Mouse (Mus musculus): ENCODE data around the gene Zfp658. TPM values are rescaled to one million over a fixed set of nuclear protein-coding genes. Genes with fewer than 3 reads are reported as not detected.

The Zfp658 gene
- polyA plus RNA-seq (2014; fragmentation: Nextera tagmentation; extraction: Ambion mirVana) = 7.7 and 8.9 TPM in 2 replicates

DNA sequence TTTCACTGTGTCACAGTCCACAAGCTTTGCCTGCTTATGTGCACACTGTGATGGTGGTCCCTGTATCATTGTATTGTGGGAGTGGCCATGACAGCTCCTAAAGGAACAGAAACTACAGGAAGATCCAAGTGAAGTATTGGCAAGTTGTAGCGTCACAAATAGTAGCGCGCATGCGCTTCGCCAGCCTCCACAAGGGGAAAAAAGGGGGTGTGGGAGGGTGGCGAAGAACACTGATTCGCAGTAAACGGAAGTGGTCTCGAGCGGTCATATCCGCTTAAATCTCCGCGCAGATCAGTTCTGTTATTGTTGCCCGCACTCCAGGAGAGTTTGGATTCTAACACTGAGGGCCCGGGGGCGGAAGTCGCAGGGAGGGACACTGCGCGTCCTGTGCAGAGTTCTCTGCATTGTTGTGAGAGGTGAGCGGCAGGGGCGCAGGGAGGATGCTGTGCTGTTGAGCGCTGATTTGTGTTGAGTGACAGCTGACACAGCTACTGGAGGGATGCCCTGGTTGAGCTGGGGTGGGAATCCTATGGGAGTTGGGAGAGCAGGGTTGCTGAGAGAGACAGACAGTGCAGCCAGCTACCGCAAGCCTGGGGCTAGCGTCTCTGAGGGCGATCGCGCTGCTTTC lies at the start of gene Zfp658:
Gene Zfp658 (plus strand): TSS at position 251 of the 628 bp plus-strand sequence.
- Histone ChIP-seq H3K27me3 (ENCODE audit: control insufficient read depth, insufficient read depth, low read length) (no peaks in the 10 kb centered on the region), H3K4me1 (ENCODE audit: control insufficient read depth, insufficient read depth, low read length) (peaks cover 5% of the 10 kb centered on the region; the same call in 1 of the 2 replicates), H3K9me3 (ENCODE audit: control insufficient read depth, low read length) (no peaks in the 10 kb centered on the region), H3K27ac (ENCODE audit: low read depth, low read length) (peak within 1 kb of the TSS; percentile 69), H3K4me2 (ENCODE audit: low read depth) (peak within 1 kb of the TSS; percentile 53), H3K4me3 (ENCODE audit: low read depth, low read length) (peak within 1 kb of the TSS; percentile 61), H3K9ac (ENCODE audit: low read length) (peak within 1 kb of the TSS; percentile 68), H3K36me3 (ENCODE audit: control insufficient read depth, insufficient read depth, low read length) (no peaks in the 10 kb centered on the region)
- ATAC-seq (ENCODE audit: insufficient read depth, low FRiP score, low TSS enrichment) = peak; percentile 89
- peak; percentile 92 for DNase-seq (ENCODE audit: low spot score)
- WGBS = under 1% methylated on average over 27 of the region's 27 CpGs

DNA sequence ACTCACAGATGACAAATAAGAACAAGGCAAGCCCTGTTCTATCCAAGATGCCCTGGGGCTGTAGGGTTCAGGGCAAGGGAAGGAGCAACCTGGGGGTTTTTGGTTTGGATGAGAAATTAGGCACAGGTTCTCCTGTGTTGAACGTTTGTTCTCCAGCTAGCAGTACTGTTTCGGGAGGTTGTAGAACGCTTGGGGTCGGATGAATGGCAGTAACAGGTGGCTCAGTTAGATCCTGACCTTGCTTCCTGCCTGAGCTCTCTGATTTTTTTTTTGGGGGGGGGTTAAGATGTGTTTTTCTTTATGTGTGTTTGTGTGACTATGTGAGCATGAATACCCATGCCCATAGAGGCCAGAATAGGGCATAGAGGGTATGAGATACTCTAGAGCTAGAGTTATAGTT lies 49.5 kb upstream of the Zfp658 start:
- no peaks in the 10 kb centered on the region for H3K27me3 ChIP-seq (ENCODE audit: control insufficient read depth, insufficient read depth, low read length)
- no peaks in the 10 kb centered on the region for H3K4me1 ChIP-seq (ENCODE audit: control insufficient read depth, insufficient read depth, low read length)
- no peak overlapping the region for H3K27ac ChIP-seq (ENCODE audit: low read depth, low read length)
- no peak overlapping the region for H3K9ac ChIP-seq (ENCODE audit: low read length)
- ATAC-seq (ENCODE audit: insufficient read depth, low FRiP score, low TSS enrichment) (no peak), DNase-seq (ENCODE audit: low spot score) (no peak)
- no peaks in the 10 kb centered on the region for H3K36me3 ChIP-seq (ENCODE audit: control insufficient read depth, insufficient read depth, low read length)
- WGBS = 67% methylated on average over 4 of the region's 4 CpGs
- H3K9me3 ChIP-seq (ENCODE audit: control insufficient read depth, low read length) = no peaks in the 10 kb centered on the region
- no peak overlapping the region for H3K4me3 ChIP-seq (ENCODE audit: low read depth, low read length)
- H3K4me2 ChIP-seq (ENCODE audit: low read depth) = no peak overlapping the region

DNA sequence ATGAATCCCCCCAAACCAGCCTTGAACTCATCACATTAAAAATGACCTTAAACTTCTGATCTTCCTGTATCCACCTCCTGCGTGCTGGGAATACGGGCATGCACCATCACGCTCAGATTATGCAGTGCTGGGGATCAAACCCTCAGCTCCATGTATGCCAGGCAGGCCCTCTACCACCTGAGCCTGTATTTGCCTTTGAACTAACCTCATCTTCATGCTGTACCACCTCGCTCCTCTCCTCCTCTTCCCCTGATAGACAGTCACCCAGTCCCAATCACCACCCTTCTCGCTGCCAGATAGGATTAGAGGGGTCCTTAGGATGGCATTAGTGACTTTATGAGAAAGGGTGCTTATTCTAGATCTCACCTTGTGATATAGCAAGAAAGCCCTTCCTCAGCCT lies 47.0 kb upstream of the Zfp658 start:
- no peaks in the 10 kb centered on the region for H3K36me3 ChIP-seq (ENCODE audit: control insufficient read depth, insufficient read depth, low read length)
- WGBS = 87% methylated on average over 5 of the region's 5 CpGs
- H3K27ac ChIP-seq (ENCODE audit: low read depth, low read length) = no peak overlapping the region
- ATAC-seq (ENCODE audit: insufficient read depth, low FRiP score, low TSS enrichment) = no peak
- H3K4me3 ChIP-seq (ENCODE audit: low read depth, low read length) = no peak overlapping the region
- H3K27me3 ChIP-seq (ENCODE audit: control insufficient read depth, insufficient read depth, low read length) = no peaks in the 10 kb centered on the region
- no peak for DNase-seq (ENCODE audit: low spot score)
- H3K9ac ChIP-seq (ENCODE audit: low read length) = no peak overlapping the region
- no peak overlapping the region for H3K4me2 ChIP-seq (ENCODE audit: low read depth)
- no peaks in the 10 kb centered on the region for H3K9me3 ChIP-seq (ENCODE audit: control insufficient read depth, low read length)
- no peaks in the 10 kb centered on the region for H3K4me1 ChIP-seq (ENCODE audit: control insufficient read depth, insufficient read depth, low read length)

DNA sequence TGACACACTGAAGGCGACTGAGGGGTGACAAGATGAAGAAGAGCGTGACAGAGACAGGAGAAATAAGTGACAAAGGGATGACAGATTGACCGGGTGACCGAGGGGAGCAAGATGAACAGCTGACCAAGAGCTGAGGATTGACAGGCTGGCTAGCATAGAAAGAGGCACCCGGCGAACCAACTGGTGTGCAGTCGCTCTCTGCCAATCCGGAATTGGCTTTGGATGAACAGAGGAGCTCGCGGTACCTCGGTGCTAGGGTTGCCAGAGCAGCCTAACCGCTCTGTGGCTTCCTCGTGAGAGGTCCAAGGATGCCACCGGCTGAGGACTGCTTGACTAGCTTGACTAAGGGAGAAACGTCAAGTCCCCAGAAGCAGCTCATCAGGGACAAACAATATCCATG lies 43.7 kb upstream of the Zfp658 start:
- whole genome bisulfite sequencing = 90% methylated on average over 15 of the region's 15 CpGs
- Histone ChIP-seq H3K4me3 (ENCODE audit: low read depth, low read length) (no peak overlapping the region), H3K27ac (ENCODE audit: low read depth, low read length) (no peak overlapping the region), H3K4me2 (ENCODE audit: low read depth) (no peak overlapping the region), H3K9me3 (ENCODE audit: control insufficient read depth, low read length) (no peaks in the 10 kb centered on the region), H3K36me3 (ENCODE audit: control insufficient read depth, insufficient read depth, low read length) (no peaks in the 10 kb centered on the region), H3K27me3 (ENCODE audit: control insufficient read depth, insufficient read depth, low read length) (no peaks in the 10 kb centered on the region), H3K4me1 (ENCODE audit: control insufficient read depth, insufficient read depth, low read length) (no peaks in the 10 kb centered on the region), H3K9ac (ENCODE audit: low read length) (no peak overlapping the region)
- ATAC-seq (ENCODE audit: insufficient read depth, low FRiP score, low TSS enrichment) (no peak), DNase-seq (ENCODE audit: low spot score) (no peak)

DNA sequence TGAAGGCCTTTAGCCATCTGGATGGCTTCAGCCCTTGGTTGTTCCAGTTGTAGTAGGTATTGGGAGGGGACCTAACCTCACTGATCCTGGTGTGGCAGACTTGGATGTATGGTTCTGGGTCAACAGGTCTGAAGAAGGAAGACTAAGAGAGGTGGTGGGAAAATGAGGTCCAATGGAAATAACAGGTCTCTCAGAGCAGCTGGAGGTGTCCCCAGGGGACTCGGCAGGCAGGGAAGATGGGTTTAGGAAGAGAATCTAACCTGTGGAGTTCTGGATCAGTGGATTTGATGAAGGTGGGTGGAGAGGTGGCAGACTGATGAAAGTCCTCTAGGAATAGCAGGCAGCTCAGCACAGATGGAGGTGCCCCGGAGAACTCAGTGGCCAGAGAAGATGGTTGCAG lies 39.3 kb upstream of the Zfp658 start:
- WGBS = 81% methylated on average over 2 of the region's 2 CpGs
- Histone ChIP-seq H3K27me3 (ENCODE audit: control insufficient read depth, insufficient read depth, low read length) (no peaks in the 10 kb centered on the region), H3K9ac (ENCODE audit: low read length) (no peak overlapping the region), H3K36me3 (ENCODE audit: control insufficient read depth, insufficient read depth, low read length) (no peaks in the 10 kb centered on the region), H3K27ac (ENCODE audit: low read depth, low read length) (no peak overlapping the region), H3K4me2 (ENCODE audit: low read depth) (no peak overlapping the region), H3K9me3 (ENCODE audit: control insufficient read depth, low read length) (no peaks in the 10 kb centered on the region), H3K4me3 (ENCODE audit: low read depth, low read length) (no peak overlapping the region), H3K4me1 (ENCODE audit: control insufficient read depth, insufficient read depth, low read length) (no peaks in the 10 kb centered on the region)
- ATAC-seq (ENCODE audit: insufficient read depth, low FRiP score, low TSS enrichment) (no peak), DNase-seq (ENCODE audit: low spot score) (no peak)

DNA sequence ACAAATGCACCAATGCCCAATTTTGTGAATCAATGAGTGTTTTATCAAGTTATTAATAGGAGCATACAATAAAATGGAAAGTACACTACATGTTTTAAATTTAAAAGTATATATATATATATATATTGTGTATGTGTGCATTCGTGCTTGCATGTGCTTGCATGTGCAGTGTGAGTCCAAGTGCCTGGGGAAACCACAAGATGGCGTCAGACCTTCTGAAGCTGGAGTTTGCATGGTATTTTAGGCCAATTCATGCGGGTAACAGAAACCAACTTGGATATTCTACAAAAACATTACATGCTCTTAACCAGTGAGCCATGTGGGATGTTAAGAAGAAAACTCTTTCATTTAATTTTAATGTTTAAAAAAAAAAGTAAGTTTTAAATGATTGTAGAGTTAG lies 36.7 kb upstream of the Zfp658 start:
- Histone ChIP-seq H3K27ac (ENCODE audit: low read depth, low read length) (no peak overlapping the region), H3K36me3 (ENCODE audit: control insufficient read depth, insufficient read depth, low read length) (no peaks in the 10 kb centered on the region), H3K4me3 (ENCODE audit: low read depth, low read length) (no peak overlapping the region), H3K4me1 (ENCODE audit: control insufficient read depth, insufficient read depth, low read length) (no peaks in the 10 kb centered on the region), H3K9me3 (ENCODE audit: control insufficient read depth, low read length) (no peaks in the 10 kb centered on the region), H3K9ac (ENCODE audit: low read length) (no peak overlapping the region), H3K27me3 (ENCODE audit: control insufficient read depth, insufficient read depth, low read length) (no peaks in the 10 kb centered on the region), H3K4me2 (ENCODE audit: low read depth) (no peak overlapping the region)
- 65% methylated on average over 3 of the region's 3 CpGs for WGBS
- DNase-seq (ENCODE audit: low spot score) (no peak), ATAC-seq (ENCODE audit: insufficient read depth, low FRiP score, low TSS enrichment) (no peak)

DNA sequence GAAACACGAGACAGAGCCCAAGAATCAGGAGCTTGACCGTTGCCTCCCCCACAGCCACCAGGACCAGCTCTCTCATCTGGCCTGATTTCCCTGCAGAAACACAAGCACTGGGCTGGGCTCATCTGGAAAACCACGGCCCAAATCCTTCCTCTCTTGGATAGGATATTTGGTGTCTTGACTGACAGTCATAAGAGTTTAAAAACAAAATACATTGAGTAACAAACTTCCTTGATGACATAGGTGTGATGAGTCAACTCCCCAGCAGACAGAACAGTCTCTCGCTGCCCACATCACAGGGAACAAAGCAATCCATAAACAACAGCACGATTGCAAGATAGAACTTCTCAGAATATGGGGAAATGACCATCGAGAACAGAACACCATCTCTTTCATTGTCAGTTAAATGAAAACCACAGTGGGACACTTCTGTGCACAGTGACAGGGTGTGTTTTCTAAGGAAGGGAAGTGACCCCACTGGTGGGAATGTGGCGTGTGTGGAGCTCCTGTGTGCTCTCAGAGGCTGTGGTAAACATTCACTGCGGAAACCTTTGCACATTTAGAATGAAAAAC lies 31.8 kb upstream of the Zfp658 start:
- no peaks in the 10 kb centered on the region for H3K4me1 ChIP-seq (ENCODE audit: control insufficient read depth, insufficient read depth, low read length)
- H3K9ac ChIP-seq (ENCODE audit: low read length) = no peak overlapping the region
- DNase-seq (ENCODE audit: low spot score) = no peak
- no peak overlapping the region for H3K4me3 ChIP-seq (ENCODE audit: low read depth, low read length)
- H3K27ac ChIP-seq (ENCODE audit: low read depth, low read length) = no peak overlapping the region
- no peaks in the 10 kb centered on the region for H3K36me3 ChIP-seq (ENCODE audit: control insufficient read depth, insufficient read depth, low read length)
- no peaks in the 10 kb centered on the region for H3K9me3 ChIP-seq (ENCODE audit: control insufficient read depth, low read length)
- 77% methylated on average over 8 of the region's 8 CpGs for WGBS
- no peaks in the 10 kb centered on the region for H3K27me3 ChIP-seq (ENCODE audit: control insufficient read depth, insufficient read depth, low read length)
- no peak overlapping the region for H3K4me2 ChIP-seq (ENCODE audit: low read depth)
- no peak for ATAC-seq (ENCODE audit: insufficient read depth, low FRiP score, low TSS enrichment)

DNA sequence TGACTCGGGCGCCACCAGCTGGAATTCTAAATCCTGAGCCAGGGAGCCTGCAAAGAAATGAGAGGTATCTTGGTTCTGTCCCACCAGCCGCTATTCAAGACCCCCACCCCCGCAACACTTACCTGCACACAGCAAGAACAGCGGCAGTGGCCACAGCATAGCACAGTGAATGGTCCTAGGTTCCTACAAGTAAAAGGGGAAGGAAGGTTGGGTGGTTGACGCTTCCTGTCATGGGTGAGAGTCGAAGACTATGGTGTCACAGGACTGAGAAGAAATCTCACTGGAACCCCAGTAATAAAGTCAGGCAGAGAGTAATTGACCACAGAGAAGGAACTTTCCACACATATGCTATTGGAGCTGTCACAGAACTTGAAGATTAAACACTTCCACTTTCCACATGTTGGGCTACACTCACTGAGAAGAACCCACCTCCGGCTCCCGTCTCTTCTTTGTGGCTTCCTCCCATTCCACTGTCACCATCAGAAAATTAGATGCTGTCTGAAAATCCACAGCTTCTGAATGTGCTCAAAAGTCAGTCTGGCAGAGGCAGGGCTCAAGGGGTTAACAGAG lies 29.0 kb upstream of the Zfp658 start:
- Histone ChIP-seq H3K27ac (ENCODE audit: low read depth, low read length) (no peak overlapping the region), H3K4me2 (ENCODE audit: low read depth) (no peak overlapping the region), H3K4me1 (ENCODE audit: control insufficient read depth, insufficient read depth, low read length) (no peaks in the 10 kb centered on the region), H3K4me3 (ENCODE audit: low read depth, low read length) (no peak overlapping the region), H3K27me3 (ENCODE audit: control insufficient read depth, insufficient read depth, low read length) (no peaks in the 10 kb centered on the region), H3K9me3 (ENCODE audit: control insufficient read depth, low read length) (no peaks in the 10 kb centered on the region), H3K36me3 (ENCODE audit: control insufficient read depth, insufficient read depth, low read length) (no peaks in the 10 kb centered on the region), H3K9ac (ENCODE audit: low read length) (no peak overlapping the region)
- ATAC-seq (ENCODE audit: insufficient read depth, low FRiP score, low TSS enrichment) (no peak), DNase-seq (ENCODE audit: low spot score) (no peak)
- 84% methylated on average over 9 of the region's 9 CpGs for WGBS

DNA sequence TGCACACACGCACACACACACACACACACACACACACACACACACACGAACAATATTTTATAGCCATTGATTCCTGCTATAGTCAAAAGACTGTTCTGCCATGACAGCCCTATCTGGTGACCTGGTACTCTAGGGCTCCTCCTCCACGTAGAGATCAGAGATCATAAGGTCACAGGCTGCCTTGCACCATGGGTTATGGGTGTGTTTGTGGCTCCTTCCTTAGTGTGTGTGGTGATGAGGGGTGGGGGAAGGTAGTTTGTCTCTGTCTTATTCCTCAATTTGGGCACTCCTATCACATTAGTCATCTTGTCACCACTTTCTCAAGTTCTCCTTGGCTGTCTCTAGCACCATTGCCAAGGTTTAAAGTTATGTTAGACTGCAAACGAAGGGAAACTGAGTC lies 23.5 kb upstream of the Zfp658 start:
- DNase-seq (ENCODE audit: low spot score) (no peak), ATAC-seq (ENCODE audit: insufficient read depth, low FRiP score, low TSS enrichment) (no peak)
- Histone ChIP-seq H3K27me3 (ENCODE audit: control insufficient read depth, insufficient read depth, low read length) (no peaks in the 10 kb centered on the region), H3K9me3 (ENCODE audit: control insufficient read depth, low read length) (no peaks in the 10 kb centered on the region), H3K4me2 (ENCODE audit: low read depth) (no peak overlapping the region), H3K4me1 (ENCODE audit: control insufficient read depth, insufficient read depth, low read length) (no peaks in the 10 kb centered on the region), H3K4me3 (ENCODE audit: low read depth, low read length) (no peak overlapping the region), H3K27ac (ENCODE audit: low read depth, low read length) (no peak overlapping the region), H3K9ac (ENCODE audit: low read length) (no peak overlapping the region), H3K36me3 (ENCODE audit: control insufficient read depth, insufficient read depth, low read length) (no peaks in the 10 kb centered on the region)
- WGBS = 72% methylated on average over 4 of the region's 4 CpGs
